In the genomic region with DNA sequence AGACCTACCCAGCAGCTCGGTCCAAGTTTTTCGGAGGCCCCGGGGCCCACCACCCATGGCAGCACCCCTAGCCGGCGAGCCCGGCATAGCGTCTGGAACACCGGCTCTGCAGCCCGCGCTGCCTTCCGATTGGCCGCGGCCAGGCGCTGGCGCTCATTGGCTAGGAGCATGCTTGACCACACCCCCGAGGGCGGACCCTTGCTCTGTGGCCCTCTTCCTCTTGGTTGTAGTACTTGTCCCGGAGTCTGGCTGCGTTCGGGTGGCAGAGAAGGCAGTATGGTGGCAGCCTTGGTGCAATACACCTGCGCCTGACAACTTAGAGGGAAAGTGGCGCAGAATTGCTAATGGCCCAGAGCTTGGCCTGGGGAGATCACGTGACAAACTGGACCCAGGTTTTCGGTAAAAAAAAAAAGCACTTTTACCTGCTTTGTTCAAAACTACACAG, we compare ENCODE assay signal across 8 mouse cellular contexts. TPM values are rescaled to one million over a fixed set of nuclear protein-coding genes. Genes with fewer than 3 reads are reported as not detected.
DNase-seq lines count a peak whose midpoint lies in the region; ATAC-seq lines count a peak whose summit lies in the region.

A gene (minus strand): TSS at position 110 of the 445 bp plus-strand sequence.

- DNase-seq in NIH3T3 (ENCODE audit: low read depth): peak; percentile 96
- peak; percentile 96 to 97 for DNase-seq in cerebellum, postnatal 10 days
- DNase-seq in frontal cortex, postnatal 10 days (ENCODE audit: low spot score in 2 of 2): peak; percentile 83 to 91
- DNase-seq in layer of hippocampus, postnatal 14 days (ENCODE audit: low spot score in 2 of 2): peak; percentile 82 to 89
- DNase-seq in lung, postnatal 14 days: peak; percentile 93
- DNase-seq in retina, adult 2 months (ENCODE audit: low read depth, low spot score): peak; percentile 63
- peak; percentile 96 to 97 for DNase-seq in thymus, postnatal 36 days

- H3K4me3 ChIP-seq in hindbrain, embryonic 12.5 days: peak within 1 kb of the TSS; percentile 57

- peaks cover 13% of the 10 kb centered on the region for H3K4me1 ChIP-seq in hindbrain, embryonic 12.5 days

- H3K27ac ChIP-seq in hindbrain, embryonic 12.5 days: no peak within 1 kb of the TSS

- H3K27me3 ChIP-seq in hindbrain, embryonic 12.5 days: no peaks in the 10 kb centered on the region

- H3K9me3 ChIP-seq in hindbrain, embryonic 12.5 days (replicated peaks): no peaks in the 10 kb centered on the region

- H3K36me3 ChIP-seq in hindbrain, embryonic 12.5 days: no peaks in the 10 kb centered on the region

- peak within 1 kb of the TSS; percentile 68 for H3K9ac ChIP-seq in hindbrain, embryonic 12.5 days

- under 1% methylated on average over 24 of the region's 24 CpGs for WGBS in hindbrain, embryonic 12.5 days

- peak; percentile 99 for ATAC-seq in hindbrain, embryonic 12.5 days (ENCODE audit: low FRiP score)

- peak within 1 kb of the TSS; percentile 82 for H3K4me2 ChIP-seq in hindbrain, embryonic 12.5 days (replicated peaks)

RNA-seq across cellular contexts. Expression of the gene that starts here (rescaled TPM):
- 20.9 and 21.0 TPM in 2 replicates for polyA plus RNA-seq in hindbrain, embryonic 12.5 days (2016; fragmentation: Nextera tagmentation; extraction: Ambion mirVana)
- 1 to 10 TPM; 2.6 to 5.3 TPM for total RNA-seq in layer of hippocampus, postnatal 14 days (2021)
